Mouse (Mus musculus) thymus, adult 2 months (tissue): ENCODE data around the gene Oxld1. TPM values are rescaled to one million over a fixed set of nuclear protein-coding genes. Genes with fewer than 3 reads are reported as not detected.

Experiments
- DNase-seq: peaks from one replicate; pipeline ENCODE4 v3.0.0; 2021
- H3K27ac ChIP-seq: fragments of 200-500 bp; 2 replicates; pipeline ENCODE4 v1.5.1; 2012; ENCODE audit warnings: low read length, control low read depth; ENCODE audit not compliant: control insufficient read depth, insufficient read depth
- H3K27me3 ChIP-seq: fragments of 200-500 bp; 2 replicates; pipeline ENCODE4 v1.6.1; 2012; ENCODE audit warnings: mild to moderate bottlenecking, low read length, moderate library complexity, mixed read lengths; ENCODE audit not compliant: control insufficient read depth, insufficient read depth
- H3K36me3 ChIP-seq: fragments of 200-500 bp; 2 replicates; pipeline ENCODE4 v1.6.1; 2012; ENCODE audit warnings: mild to moderate bottlenecking, low read length, moderate library complexity; ENCODE audit not compliant: control insufficient read depth, insufficient read depth
- H3K4me1 ChIP-seq: fragments of 200-500 bp; replicated peaks from 2 replicates; pipeline ENCODE4 v1.6.1; 2012; ENCODE audit warnings: low read length; ENCODE audit not compliant: control insufficient read depth, insufficient read depth
- H3K4me3 ChIP-seq: fragments of 200-500 bp; 2 replicates; pipeline ENCODE4 v1.5.1; 2012; ENCODE audit warnings: mild to moderate bottlenecking, low read length, control low read depth, moderate library complexity; ENCODE audit not compliant: control insufficient read depth, insufficient read depth
- CTCF ChIP-seq: fragments of 200-500 bp; IDR thresholded peaks from 2 replicates; pipeline ENCODE4 v1.5.1; 2012; ENCODE audit warnings: mild to moderate bottlenecking, control low read depth, low read length, moderate library complexity, borderline replicate concordance; ENCODE audit not compliant: control insufficient read depth, poor library complexity, insufficient read depth; ENCODE audit errors: extremely low read depth
- POLR2A ChIP-seq: fragments of 200-500 bp; IDR thresholded peaks from 2 replicates; pipeline ENCODE4 v1.6.1; 2012; ENCODE audit warnings: mild to moderate bottlenecking, low read length, control low read depth, moderate library complexity; ENCODE audit not compliant: control insufficient read depth, poor library complexity, insufficient read depth; ENCODE audit errors: extremely low read depth
- WGBS: fragments of 180-500 bp; shearing (Covaris S2); methylation state at CpG from one replicate; pipeline ENCODE4 v1.1.7; 2018; 5-methylcytosine and 5-hydroxymethylcytosine counted together
- polyA plus RNA-seq: library from polyadenylated mRNA; depleted of rRNA; stranded (reverse); fragments of >200 nt; gene quantifications from 2 replicates; pipeline ENCODE4 v1.2.3, GENCODE M21; 2012

Oxld1 gene
- polyA plus RNA-seq, 1 experiment: 17.3 TPM

DNA sequence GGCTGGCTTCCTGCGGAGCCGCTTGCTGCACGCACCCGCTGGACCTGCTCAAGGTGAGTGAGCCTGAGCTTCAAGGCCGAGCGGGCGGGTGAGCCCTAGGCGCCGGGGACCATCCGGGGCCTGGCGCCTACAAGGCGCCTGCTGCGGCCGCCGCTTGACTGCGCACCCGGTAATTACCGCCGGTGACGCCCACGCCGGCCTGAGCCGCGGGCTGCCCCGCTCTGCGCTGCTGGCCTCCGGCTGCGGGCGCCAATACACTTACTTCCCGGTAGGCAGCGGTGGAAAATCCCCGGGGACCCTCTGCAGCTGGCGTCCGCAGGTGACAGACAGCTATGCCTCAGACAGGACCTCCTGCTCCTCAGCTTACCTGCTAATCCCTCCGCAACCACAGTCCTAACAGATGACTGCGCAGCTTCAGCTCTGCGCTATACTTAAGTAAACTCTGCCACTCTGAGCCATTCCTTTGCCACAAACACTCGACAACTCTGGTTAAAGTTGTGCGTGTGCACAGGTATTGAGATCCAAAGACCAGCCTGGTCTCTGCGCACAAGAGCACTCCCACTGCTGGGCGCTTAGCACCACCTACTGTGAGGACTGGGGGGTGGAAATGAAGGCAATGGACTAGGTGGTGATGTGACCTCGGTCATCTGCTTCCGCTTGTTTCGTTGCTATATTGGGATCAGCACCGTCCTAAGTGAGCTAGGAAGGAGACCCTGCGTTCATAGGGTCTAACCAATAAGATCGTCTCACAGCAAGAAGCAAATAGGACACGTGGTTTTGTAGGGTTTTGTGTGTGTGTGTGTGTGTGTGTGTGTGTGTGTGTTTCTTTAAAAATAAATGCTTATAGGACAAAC, 34.4 kb upstream of the Oxld1 start:
- peaks cover 19% of the 10 kb centered on the region for H3K4me1 ChIP-seq
- peaks cover 4% of the 10 kb centered on the region; the same call in 1 of the 2 replicates for H3K36me3 ChIP-seq
- WGBS: under 1% methylated on average over 48 of the region's 48 CpGs
- peak; percentile 43 for DNase-seq
- H3K27me3 ChIP-seq: no peaks in the 10 kb centered on the region
- TF ChIP-seq POLR2A (no peak), CTCF (no peak)
- H3K27ac ChIP-seq: no peak overlapping the region
- peak overlapping the region; percentile 86 for H3K4me3 ChIP-seq

GRCm38 (mm10) chr11:120491317-120492023, 33.6 kb upstream of the Oxld1 start, which contains the start of gene Slc25a10:
Slc25a10 (plus strand) TSS chr11:120491840.
- 1% methylated on average over 35 of the region's 35 CpGs for WGBS
- peaks cover 19% of the 10 kb centered on the region for H3K4me1 ChIP-seq
- DNase-seq: peak; percentile 79
- TF ChIP-seq CTCF: no peak
- TF ChIP-seq POLR2A: 0 out of 2 replicates have a peak, but pooled peaks have one; percentile 32
- H3K36me3 ChIP-seq: peaks cover 6% of the 10 kb centered on the region; the same call in 1 of the 2 replicates
- no peak within 1 kb of the TSS for H3K27ac ChIP-seq
- peak within 1 kb of the TSS; percentile 86 for H3K4me3 ChIP-seq
- H3K27me3 ChIP-seq: no peaks in the 10 kb centered on the region

DNA sequence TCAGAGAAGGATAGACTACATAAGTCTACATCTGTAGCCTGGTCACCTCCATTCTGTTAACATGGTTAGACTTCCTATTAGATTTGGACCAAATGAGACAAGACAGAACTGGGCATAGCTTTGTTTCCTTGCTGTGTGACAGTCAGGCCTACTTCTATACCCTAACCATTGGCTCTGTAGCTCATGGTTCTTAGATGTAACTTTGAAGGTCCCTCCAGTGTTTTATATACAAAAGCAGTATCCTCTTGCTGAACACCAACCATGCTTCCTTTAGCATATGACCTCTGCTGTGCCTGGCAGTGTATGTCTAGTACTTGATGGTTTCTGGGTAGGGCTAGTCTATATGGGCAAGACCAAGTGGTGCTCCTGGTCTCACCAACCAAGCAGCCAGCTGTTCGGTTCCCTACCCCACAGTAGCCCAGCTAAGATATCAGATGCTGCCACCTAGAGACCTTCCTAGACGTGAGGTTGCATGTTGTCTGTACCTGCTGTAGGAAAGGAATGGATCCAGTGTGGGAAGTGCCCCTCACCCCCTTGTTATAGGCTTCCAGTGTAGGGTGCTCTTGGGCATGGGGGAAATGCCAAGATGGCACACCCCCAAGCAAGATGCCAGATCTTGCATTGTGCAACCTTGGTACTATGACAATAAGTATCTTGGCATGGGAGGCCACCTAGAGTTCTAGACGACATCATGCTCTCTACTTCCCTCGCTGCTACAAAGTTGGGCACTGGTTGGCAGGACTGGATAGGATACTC, 32.6 kb upstream of the Oxld1 start:
- Histone ChIP-seq H3K36me3 (peaks cover 6% of the 10 kb centered on the region; the same call in 1 of the 2 replicates), H3K4me1 (peaks cover 20% of the 10 kb centered on the region), H3K4me3 (no peak overlapping the region), H3K27me3 (no peaks in the 10 kb centered on the region), H3K27ac (no peak overlapping the region)
- DNase-seq: no peak
- 63% methylated on average over 4 of the region's 4 CpGs for WGBS
- TF ChIP-seq CTCF: no peak
- TF ChIP-seq POLR2A: no peak

GRCm38 (mm10) chr11:120489054-120489761, 31.3 kb upstream of the Oxld1 start:
- Histone ChIP-seq H3K4me3 (no peak overlapping the region), H3K27ac (no peak overlapping the region), H3K4me1 (peaks cover 26% of the 10 kb centered on the region), H3K27me3 (no peaks in the 10 kb centered on the region), H3K36me3 (peaks cover 6% of the 10 kb centered on the region; the same call in 1 of the 2 replicates)
- WGBS: 69% methylated on average over 4 of the region's 4 CpGs
- TF ChIP-seq POLR2A (no peak), CTCF (peak; percentile 21; the same call in 1 of the 2 replicates)
- peak; percentile 68 for DNase-seq

DNA sequence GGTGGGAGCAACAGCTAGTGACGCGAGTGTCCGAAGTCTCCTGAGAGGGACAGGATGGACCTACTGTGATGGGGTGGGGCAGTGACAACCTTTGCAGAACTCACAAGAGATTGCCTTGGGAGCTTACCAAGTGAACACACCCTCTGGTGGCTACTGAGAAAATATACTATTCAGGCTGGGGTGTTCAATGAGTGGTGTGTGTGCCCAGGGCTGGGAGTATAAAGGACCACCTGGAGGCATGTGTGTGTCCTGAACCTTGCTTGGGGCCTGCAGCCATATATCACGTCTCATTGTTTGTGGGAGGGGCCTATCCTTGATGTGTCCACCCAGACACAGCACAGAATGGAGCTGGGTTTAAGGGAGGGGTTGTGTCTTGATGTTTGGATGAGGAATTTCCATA, 30.6 kb upstream of the Oxld1 start:
- TF ChIP-seq CTCF (no peak), POLR2A (no peak)

More for the DNA sequence above, 30.6 kb upstream of the Oxld1 start:
- peaks cover 6% of the 10 kb centered on the region; the same call in 1 of the 2 replicates for H3K36me3 ChIP-seq
- H3K4me3 ChIP-seq: no peak overlapping the region
- H3K27me3 ChIP-seq: no peaks in the 10 kb centered on the region
- no peak overlapping the region for H3K27ac ChIP-seq
- peaks cover 32% of the 10 kb centered on the region for H3K4me1 ChIP-seq
- no peak for DNase-seq
- WGBS: 87% methylated on average over 4 of the region's 4 CpGs
